Mouse (Mus musculus) mesoderm, embryonic 11.5 days (tissue): ENCODE measurements at regions not wholly inside any gene's neighbourhood (a gene's known extent, or its start where the extent isn't known, plus 50 kb on each side); places are given as distances from the start of the nearest gene placed in this dataset.

Experiments used
- DNase-seq: peaks from one replicate; pipeline ENCODE4 v3.0.0-alpha.2; 2012; ENCODE audit warnings: low read depth, low spot score

DNA sequence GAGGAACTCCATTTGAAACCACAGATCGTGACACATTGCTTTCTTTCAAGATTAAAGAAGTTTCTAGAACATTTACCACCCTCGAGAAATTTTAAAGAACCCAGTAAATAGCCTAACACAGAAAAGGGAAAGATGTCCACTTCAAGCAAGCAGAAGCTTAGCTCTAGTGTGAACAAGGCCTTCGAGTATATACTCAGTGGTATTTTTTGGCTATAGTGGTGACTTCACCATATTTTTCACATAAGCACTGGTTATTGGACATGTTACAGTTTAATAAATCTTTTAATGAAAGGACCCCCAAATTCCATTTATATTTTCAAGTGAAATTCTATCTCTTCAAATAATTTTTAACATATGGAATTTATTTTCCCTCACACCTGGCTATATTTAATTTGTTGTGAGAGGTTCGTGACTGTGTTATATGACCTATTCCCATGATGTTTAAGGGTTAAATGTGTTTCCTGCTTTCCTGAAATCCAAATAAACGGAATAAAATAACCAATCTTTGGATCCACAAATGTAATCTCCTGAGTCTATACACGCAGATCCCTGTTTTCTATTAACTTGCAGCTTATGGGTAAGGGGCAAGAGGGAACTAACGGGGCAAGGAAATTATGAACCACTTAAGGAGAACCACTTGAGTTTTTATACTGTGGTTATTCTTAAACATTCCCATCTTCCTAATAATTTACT, 60.6 kb upstream of the Tas2r134 start:
- no peak for DNase-seq

GRCm38 (mm10) chr2:51563881-51564280, 63.4 kb upstream of the Tas2r134 start:
- DNase-seq = no peak

DNA sequence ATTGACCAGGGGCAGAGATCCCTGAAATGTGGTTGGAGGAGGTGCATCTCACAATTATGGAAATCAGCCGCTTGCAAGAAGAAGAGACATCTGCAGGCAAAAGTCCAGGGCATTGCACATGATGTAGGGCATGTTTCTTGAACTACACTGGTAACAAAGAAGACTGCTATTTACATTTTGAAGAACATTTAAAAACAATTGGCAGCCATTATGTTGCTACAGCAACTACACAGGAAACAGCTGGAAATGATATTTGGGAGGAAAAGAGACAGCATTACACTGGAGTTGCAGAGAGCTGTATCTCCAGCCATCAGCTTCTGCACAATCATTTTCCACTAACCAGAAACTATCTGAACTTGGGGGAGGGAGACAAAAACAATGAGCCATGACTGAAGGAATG, 64.1 kb upstream of the Tas2r134 start:
- no peak for DNase-seq

GRCm38 (mm10) chr2:51550863-51551262, 76.4 kb upstream of the Tas2r134 start:
- no peak for DNase-seq

DNA sequence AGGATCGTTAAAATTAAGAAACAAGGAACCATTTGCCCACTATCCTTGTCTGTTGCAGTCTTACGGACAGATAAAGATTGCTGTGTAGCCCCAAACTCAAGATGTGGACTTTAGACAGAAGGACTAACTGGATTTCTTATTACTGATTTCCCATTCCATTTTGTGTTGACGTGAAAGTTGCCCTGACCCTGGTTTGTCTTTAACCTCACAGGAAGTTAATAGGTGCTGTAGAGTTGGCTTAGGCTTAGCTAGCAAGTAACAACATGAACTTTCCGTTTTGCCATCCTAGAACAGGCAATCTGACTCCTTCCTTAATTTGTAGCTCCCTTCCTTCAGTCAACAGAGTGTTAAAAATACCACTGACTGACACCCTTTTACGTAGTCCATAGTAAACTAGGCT, 78.2 kb upstream of the Tas2r134 start:
- no peak for DNase-seq

DNA sequence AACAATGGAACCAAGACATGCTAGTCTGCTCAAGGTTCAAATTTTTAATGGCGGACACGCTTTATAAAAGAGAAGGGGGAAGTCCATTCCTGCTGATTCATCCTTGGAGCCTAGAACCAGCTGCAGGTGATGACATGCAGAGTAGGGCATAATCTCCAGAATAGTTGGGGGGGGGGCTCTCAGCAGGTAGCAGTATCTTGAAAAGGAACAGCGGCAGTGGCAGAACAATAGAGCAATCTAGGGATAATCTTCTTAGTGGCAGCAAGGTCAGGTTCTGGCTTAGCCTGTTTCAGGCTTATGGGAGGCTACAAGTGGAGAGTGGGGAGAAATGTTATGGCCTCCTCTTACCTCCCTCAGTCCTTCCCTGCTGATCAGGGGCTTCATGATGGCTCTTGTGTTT, 81.1 kb upstream of the Tas2r134 start:
- no peak for DNase-seq

DNA sequence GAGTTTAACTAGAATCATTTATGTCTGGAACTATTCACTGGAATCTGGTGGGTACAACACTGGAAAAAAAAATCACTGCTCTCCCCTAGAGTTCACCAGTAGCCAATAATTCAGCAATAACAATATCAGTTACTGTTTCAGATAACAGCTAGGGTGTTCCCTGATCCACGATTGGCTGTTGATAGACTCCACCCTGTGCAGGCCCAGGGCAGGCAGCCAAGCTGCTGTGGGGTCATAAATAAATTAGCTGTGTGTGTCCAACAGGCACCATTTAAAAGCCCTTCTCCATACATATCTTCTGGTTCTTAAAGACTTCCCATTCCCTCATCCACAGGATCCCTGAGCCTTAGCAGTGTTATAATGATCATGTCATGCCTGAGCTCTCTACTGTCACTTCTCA, 83.4 kb upstream of the Tas2r134 start:
- no peak for DNase-seq

DNA sequence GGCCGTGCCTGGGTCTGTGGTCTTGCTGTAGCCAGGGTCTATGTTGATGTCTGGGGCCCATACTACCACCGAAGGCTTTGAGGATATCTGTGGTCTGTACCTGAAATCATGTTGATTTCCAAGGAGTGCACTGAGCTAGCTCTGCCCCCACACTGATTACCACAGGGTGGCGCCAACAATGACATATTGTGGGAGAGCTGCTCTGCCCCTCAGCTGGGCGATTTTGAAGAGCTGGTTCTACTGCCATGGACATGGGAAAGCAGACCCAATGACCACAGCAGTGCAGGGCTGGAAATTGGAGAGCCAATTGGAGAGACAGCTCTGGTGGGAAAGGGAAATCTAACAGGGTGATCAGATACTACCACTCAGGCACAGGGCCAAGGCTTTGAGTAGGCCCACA, 85.0 kb upstream of the Tas2r134 start:
- DNase-seq = no peak

DNA sequence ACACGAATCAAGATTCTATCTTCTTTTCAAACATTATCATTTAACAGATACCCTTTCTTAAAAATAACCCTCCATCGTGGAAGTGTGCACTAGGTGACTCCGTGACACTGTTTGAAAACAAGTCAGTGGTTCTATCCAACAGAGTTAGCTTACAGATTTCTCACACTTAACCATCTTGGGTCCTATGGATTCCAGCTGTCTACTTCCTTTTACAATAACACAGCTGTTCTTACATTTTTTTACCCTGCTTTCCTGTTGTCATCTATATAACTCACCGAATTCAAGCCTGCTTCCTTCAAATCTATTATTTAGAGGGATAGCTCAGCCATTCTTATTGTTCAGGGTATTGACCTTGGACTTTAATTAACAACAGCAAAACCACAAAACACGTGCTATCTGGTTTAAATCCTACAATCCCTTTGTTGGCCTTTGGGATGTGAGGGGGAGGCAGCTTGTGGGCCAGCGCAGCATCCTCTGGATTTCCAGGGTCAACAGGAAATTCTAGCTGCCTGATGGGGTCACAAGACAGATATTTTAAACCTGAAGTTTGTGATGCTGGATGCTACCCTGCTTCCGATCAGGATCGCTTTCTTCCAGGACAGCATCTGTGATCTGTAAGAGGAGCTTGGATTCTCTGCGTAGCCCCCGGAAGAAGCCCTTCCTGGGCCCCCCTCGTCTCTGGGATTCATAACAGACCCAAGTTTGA, 94.4 kb upstream of the Tas2r134 start:
- DNase-seq = peak; percentile 48

DNA sequence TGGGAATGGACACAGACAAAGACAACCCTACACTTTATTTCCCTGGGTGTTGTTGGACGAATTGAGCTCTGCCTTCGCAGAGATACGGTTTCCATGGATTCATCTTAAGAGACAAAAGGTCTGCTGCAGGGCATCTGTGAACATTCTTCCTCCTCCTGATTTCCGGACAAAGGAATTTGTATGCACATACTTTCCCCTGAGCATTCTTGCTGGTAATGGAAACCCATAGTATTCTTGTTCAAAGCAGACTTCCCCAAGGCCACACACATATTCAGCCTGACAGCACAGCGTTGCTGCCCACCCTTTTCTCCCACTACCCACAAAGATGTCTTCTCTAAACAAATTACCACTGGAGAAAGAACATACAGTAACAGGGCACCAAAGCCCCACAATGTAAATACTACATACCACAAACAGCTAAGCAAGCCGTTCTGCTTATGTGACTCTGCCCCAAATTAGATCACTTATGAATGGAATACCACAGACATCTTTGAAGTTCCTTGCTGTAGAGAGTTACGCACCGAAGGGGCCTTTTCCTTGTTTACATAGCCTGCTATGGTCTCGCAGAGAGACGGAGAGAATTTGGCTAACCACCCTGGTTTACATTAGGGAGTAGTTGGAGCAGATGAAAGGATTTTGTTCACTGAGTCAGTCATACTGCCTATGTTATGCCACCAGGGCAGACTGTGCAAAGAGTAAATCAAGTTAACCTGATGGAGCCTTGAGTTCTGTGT, 96.0 kb upstream of the Tas2r134 start:
- peak; percentile 52 for DNase-seq

GRCm38 (mm10) chr2:51522766-51523165, 104.5 kb upstream of the Tas2r134 start:
- no peak for DNase-seq

DNA sequence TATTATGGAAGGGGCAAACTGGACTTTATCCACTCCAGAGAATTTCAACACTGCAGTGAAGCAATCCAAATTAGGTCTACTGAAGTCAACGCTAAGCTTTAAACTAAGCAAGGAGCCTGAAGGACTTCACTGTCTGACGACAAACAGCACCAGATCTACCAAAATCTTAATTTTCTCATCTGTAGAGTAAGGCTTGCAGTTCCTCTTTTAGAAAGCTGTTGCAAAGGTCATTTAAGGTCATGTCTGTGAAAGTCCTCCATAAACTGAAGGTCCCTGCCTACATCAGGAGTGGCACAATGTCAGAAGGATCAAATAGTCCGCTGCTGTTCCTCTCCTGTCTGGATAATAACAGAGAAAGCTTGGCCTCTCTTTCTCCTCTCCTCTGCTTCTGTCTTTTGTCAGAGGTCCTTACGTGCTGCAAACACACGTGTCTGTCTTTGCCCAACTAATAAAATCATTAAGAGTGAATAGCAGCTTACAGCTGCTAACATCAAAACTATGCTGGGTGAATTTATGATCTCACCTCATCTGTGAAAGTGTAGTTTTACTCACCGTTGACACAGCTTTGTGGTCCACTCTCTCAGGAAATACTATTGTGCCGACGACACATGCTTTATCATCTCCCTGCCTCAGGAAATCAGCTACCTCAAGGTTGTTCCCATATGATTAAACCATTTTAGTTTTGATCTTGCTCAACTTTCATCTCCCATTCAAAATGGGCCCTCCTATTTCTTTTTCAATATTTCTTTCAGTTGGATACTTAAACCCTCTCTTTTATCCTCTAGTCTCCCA, 117.9 kb upstream of the Tas2r134 start:
- no peak for DNase-seq

- no peak for DNase-seq
These were observed 129.4 kb upstream of the Tas2r134 start for GRCm38 (mm10) chr2:51497896-51498295.

DNA sequence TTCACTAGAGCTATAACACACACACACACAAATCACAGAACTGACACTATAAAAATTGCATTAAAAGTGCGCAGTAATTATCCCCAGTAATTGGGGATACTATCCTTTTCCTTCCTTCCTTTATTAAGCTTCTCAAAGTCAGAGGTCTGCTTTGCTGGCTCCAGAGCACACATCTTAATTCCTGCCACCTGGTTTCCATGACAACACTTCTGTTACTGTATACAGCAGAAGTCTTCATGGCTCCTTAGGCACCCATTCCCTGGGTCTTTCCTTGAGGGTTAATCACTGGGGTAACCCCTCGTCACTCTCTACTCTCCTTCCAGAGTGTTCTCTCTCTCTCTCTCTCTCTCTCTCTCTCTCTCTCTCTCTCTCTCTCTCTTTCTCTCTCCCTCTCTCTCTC, 153.6 kb upstream of the Tas2r134 start:
- DNase-seq = peak; percentile 26

DNA sequence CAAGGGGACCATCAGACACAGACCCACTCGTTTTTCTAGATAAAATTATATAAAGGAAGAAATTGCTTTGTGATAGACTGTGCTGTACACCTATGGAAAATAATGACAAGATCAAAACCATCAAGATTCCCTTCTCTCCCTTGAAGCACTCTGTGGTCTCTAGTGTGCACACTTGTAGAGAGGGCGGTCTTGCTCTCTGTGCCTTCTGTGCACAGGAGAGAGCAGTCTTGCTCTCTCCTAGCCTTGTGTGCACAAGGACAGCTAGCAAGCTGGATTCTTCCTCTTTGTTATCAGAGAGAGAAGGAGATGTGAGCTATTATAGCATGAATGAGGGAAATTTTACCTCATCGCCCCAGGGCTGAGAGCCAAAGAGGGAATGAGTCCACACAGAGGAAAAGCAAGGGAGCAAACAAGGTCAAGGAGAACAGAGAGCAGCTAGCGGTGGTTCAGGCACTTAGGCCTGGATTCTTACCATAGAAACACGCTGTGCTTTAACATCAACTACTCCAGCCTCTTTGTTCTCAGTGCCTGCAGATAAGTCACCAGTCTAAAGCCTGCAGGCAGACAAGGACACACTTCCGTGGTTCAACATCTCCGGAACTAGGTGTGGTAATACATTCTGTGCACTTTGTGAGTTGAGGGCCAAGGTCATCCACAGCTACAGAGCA, 160.2 kb upstream of the Tas2r134 start:
- no peak for DNase-seq

DNA sequence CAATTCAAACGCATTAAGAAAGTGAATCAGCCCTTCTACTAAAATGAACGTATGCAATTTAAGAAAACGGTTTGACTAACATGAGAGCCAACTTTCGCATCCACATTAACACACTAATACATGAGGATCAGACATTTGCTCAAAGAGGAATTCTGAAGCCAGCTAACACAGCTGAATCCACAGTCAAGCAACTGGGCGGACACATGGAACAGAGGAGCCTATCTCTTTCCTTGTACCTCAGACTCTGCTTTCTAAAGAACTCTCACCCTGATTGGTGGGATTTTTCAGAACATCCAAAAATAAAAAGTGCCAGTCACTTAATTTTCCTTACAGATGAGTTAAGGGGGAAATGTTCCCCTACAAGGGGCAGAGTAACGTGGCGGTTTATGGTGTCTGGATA, 161.3 kb upstream of the Tas2r134 start:
- no peak for DNase-seq

DNA sequence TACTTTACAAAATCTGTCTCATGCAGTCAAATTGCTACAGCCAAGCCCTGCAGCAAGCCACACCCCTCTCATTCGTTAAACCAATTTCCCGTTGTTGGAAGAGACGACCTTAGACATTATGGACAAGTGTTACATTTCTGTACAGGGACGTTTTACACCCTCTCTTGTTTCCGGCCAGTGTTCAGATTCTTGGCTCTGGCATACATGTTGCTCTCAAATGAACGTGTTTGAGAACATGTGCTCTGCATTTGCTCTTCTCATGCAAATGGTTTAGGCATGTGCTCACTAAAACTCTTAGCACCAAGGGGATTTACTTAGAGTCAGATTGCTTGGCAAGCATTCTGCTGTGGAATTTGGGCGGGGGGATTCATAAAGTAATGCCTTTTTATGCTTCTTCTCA, 161.7 kb upstream of the Tas2r134 start:
- no peak for DNase-seq

GRCm38 (mm10) chr2:51464356-51464755, 163.0 kb upstream of the Tas2r134 start:
- no peak for DNase-seq

DNA sequence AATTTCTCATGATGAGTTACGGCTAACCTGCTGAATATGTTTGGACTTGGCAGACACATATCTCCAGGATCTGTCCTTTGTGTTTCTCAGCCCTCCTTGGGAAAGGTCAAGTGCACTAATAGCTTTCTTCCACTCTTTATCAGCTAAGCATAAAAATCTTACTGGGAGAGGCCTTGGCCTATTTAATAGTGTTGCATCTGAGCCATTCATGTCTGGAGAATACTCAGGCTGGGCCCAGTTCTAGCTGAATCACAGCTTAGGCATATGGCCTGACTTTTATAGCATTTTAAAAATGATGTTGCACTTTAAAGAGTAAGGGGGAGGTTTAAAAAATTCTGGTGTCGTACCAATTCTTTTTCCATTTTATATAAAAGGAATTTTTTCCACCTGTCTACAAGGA, 166.4 kb upstream of the Tas2r134 start:
- DNase-seq = no peak

GRCm38 (mm10) chr2:51459486-51459885, 167.8 kb upstream of the Tas2r134 start:
- DNase-seq = no peak

DNA sequence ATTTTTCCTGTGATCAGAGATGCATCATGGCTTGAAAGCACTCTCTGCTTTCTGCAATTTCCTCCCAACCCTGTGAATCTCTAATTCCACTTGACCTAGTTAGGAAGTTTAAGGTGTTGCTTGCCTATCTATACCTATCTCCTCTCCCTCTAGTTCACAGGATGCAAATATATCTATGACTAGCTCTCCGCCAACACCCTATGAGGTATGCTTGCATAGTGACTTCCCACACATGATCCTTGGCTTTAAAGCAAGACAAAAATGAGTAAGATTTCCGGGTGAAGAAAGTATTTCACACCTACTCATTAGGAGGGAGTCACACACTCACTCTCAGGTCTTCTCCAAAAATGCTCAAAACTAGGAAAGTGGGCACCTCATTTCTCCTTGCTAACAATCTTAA, 169.6 kb upstream of the Tas2r134 start:
- no peak for DNase-seq
